Mouse (Mus musculus): Measurements from ENCODE around the gene Washc4. TPM values are rescaled to one million over a fixed set of nuclear protein-coding genes. Genes with fewer than 3 reads are reported as not detected.

The Washc4 gene
- polyA plus RNA-seq, 1 experiment from 2014 or later: 38.3 TPM

- H3K9me3 ChIP-seq: no peaks in the 10 kb centered on the region
- H3K27me3 ChIP-seq: peaks cover 8% of the 10 kb centered on the region; the same call in 1 of the 2 replicates
- no peak overlapping the region for H3K9ac ChIP-seq (replicated peaks)
- WGBS: 76% methylated on average over 6 of the region's 6 CpGs
- H3K4me2 ChIP-seq (replicated peaks): no peak overlapping the region
- no peak overlapping the region for H3K4me3 ChIP-seq
- ATAC-seq (ENCODE audit: low FRiP score, low read depth): no peak
- H3K27ac ChIP-seq (replicated peaks): no peak overlapping the region
- H3K36me3 ChIP-seq: no peaks in the 10 kb centered on the region
- H3K4me1 ChIP-seq: peaks cover 3% of the 10 kb centered on the region
Observed at GRCm38 (mm10) chr10:83539311-83539980, 4.1 kb upstream of the Washc4 start.

GRCm38 (mm10) chr10:83540092-83540491 lies 3.5 kb upstream of the Washc4 start:
- H3K36me3 ChIP-seq: no peaks in the 10 kb centered on the region
- 74% methylated on average over 3 of the region's 3 CpGs for WGBS
- H3K4me3 ChIP-seq: no peak overlapping the region
- ATAC-seq (ENCODE audit: low FRiP score, low read depth): no peak
- H3K4me2 ChIP-seq (replicated peaks): no peak overlapping the region
- no peak overlapping the region for H3K27ac ChIP-seq (replicated peaks)
- H3K27me3 ChIP-seq: peaks cover 3% of the 10 kb centered on the region; the same call in 1 of the 2 replicates
- H3K4me1 ChIP-seq: peaks cover 10% of the 10 kb centered on the region
- H3K9ac ChIP-seq (replicated peaks): no peak overlapping the region
- no peaks in the 10 kb centered on the region for H3K9me3 ChIP-seq

GRCm38 (mm10) chr10:83542241-83542640 lies 1.3 kb upstream of the Washc4 start:
- no peak overlapping the region for H3K27ac ChIP-seq (replicated peaks)
- no peaks in the 10 kb centered on the region for H3K9me3 ChIP-seq
- no peaks in the 10 kb centered on the region for H3K36me3 ChIP-seq
- H3K27me3 ChIP-seq: peaks cover 3% of the 10 kb centered on the region; the same call in 1 of the 2 replicates
- no peak overlapping the region for H3K4me3 ChIP-seq
- H3K4me1 ChIP-seq: peaks cover 19% of the 10 kb centered on the region
- H3K9ac ChIP-seq (replicated peaks): no peak overlapping the region
- no peak overlapping the region for H3K4me2 ChIP-seq (replicated peaks)
- no peak for ATAC-seq (ENCODE audit: low FRiP score, low read depth)
- WGBS: 88% methylated on average over 7 of the region's 7 CpGs

- H3K9ac ChIP-seq (replicated peaks): peak overlapping the region; percentile 88
- under 1% methylated on average over 41 of the region's 41 CpGs for WGBS
- H3K4me3 ChIP-seq: peak overlapping the region; percentile 91
- H3K9me3 ChIP-seq: no peaks in the 10 kb centered on the region
- peak; percentile 93 for ATAC-seq (ENCODE audit: low FRiP score, low read depth)
- peaks cover 10% of the 10 kb centered on the region; the same call in 1 of the 2 replicates for H3K36me3 ChIP-seq
- H3K27me3 ChIP-seq: no peaks in the 10 kb centered on the region
- H3K4me2 ChIP-seq (replicated peaks): peak overlapping the region; percentile 59
- peak overlapping the region; percentile 88 for H3K27ac ChIP-seq (replicated peaks)
- peaks cover 19% of the 10 kb centered on the region for H3K4me1 ChIP-seq
Observed at GRCm38 (mm10) chr10:83544103-83544479, 539 bp downstream of the Washc4 start.

GRCm38 (mm10) chr10:83545341-83545740 lies 1.8 kb downstream of the Washc4 start:
- WGBS: 83% methylated on average over 3 of the region's 3 CpGs
- Histone ChIP-seq H3K4me3 (no peak overlapping the region), H3K27me3 (no peaks in the 10 kb centered on the region), H3K27ac (replicated peaks) (no peak overlapping the region), H3K4me2 (replicated peaks) (peak overlapping the region; percentile 59), H3K36me3 (peaks cover 19% of the 10 kb centered on the region), H3K9ac (replicated peaks) (0 out of 2 replicates have a peak overlapping the region, but pooled peaks have one; percentile 8), H3K4me1 (peaks cover 19% of the 10 kb centered on the region), H3K9me3 (no peaks in the 10 kb centered on the region)
- no peak for ATAC-seq (ENCODE audit: low FRiP score, low read depth)

- H3K9me3 ChIP-seq: no peaks in the 10 kb centered on the region
- no peak for ATAC-seq (ENCODE audit: low FRiP score, low read depth)
- H3K27ac ChIP-seq (replicated peaks): 0 out of 2 replicates have a peak overlapping the region, but pooled peaks have one; percentile 39
Observed at GRCm38 (mm10) chr10:83563005-83563404, 19.5 kb downstream of the Washc4 start.

GRCm38 (mm10) chr10:83565449-83566441 lies 22.2 kb downstream of the Washc4 start:
- Histone ChIP-seq H3K9ac (replicated peaks) (no peak overlapping the region), H3K4me3 (no peak overlapping the region), H3K4me2 (replicated peaks) (no peak overlapping the region), H3K36me3 (peaks cover 86% of the 10 kb centered on the region), H3K4me1 (no peaks in the 10 kb centered on the region), H3K27me3 (no peaks in the 10 kb centered on the region), H3K9me3 (no peaks in the 10 kb centered on the region), H3K27ac (replicated peaks) (no peak overlapping the region)
- ATAC-seq (ENCODE audit: low FRiP score, low read depth): no peak
- WGBS: 95% methylated on average over 7 of the region's 7 CpGs

More at GRCm38 (mm10) chr10:83563005-83563404, 19.5 kb downstream of the Washc4 start:
- Histone ChIP-seq H3K9ac (replicated peaks) (no peak overlapping the region), H3K4me1 (no peaks in the 10 kb centered on the region), H3K27me3 (no peaks in the 10 kb centered on the region), H3K4me3 (no peak overlapping the region), H3K4me2 (replicated peaks) (no peak overlapping the region), H3K36me3 (peaks cover 89% of the 10 kb centered on the region)

GRCm38 (mm10) chr10:83590801-83591200 lies 47.2 kb downstream of the Washc4 start:
- Histone ChIP-seq H3K9me3 (no peaks in the 10 kb centered on the region), H3K27ac (replicated peaks) (no peak overlapping the region), H3K9ac (replicated peaks) (no peak overlapping the region), H3K4me2 (replicated peaks) (no peak overlapping the region), H3K4me3 (no peak overlapping the region), H3K4me1 (no peaks in the 10 kb centered on the region), H3K27me3 (no peaks in the 10 kb centered on the region), H3K36me3 (peaks cover 84% of the 10 kb centered on the region)
- ATAC-seq (ENCODE audit: low FRiP score, low read depth): no peak
- 88% methylated on average over 6 of the region's 6 CpGs for WGBS

GRCm38 (mm10) chr10:83592616-83593015 lies 49.1 kb downstream of the Washc4 start:
- no peak overlapping the region for H3K27ac ChIP-seq (replicated peaks)
- H3K4me1 ChIP-seq: no peaks in the 10 kb centered on the region
- peaks cover 77% of the 10 kb centered on the region for H3K36me3 ChIP-seq
- H3K9ac ChIP-seq (replicated peaks): no peak overlapping the region
- no peaks in the 10 kb centered on the region for H3K27me3 ChIP-seq
- H3K4me2 ChIP-seq (replicated peaks): no peak overlapping the region
- no peak for ATAC-seq (ENCODE audit: low FRiP score, low read depth)
- 92% methylated on average over 7 of the region's 7 CpGs for WGBS
- H3K4me3 ChIP-seq: no peak overlapping the region
- H3K9me3 ChIP-seq: no peaks in the 10 kb centered on the region

- Histone ChIP-seq H3K36me3 (peaks cover 74% of the 10 kb centered on the region), H3K27me3 (no peaks in the 10 kb centered on the region), H3K4me2 (replicated peaks) (no peak overlapping the region), H3K4me3 (no peak overlapping the region), H3K4me1 (no peaks in the 10 kb centered on the region), H3K9ac (replicated peaks) (no peak overlapping the region), H3K9me3 (no peaks in the 10 kb centered on the region), H3K27ac (replicated peaks) (no peak overlapping the region)
- 96% methylated on average over 5 of the region's 5 CpGs for WGBS
- ATAC-seq (ENCODE audit: low FRiP score, low read depth): no peak
Observed at GRCm38 (mm10) chr10:83594526-83594925, 51.0 kb downstream of the Washc4 start.

- Histone ChIP-seq H3K4me3 (no peak overlapping the region), H3K36me3 (peaks cover 71% of the 10 kb centered on the region)
Observed at GRCm38 (mm10) chr10:83600650-83601049, 57.1 kb downstream of the Washc4 start.

More at GRCm38 (mm10) chr10:83600650-83601049, 57.1 kb downstream of the Washc4 start:
- peaks cover 2% of the 10 kb centered on the region; the same call in 1 of the 2 replicates for H3K4me1 ChIP-seq
- H3K9me3 ChIP-seq: no peaks in the 10 kb centered on the region
- no peak overlapping the region for H3K4me2 ChIP-seq (replicated peaks)
- H3K9ac ChIP-seq (replicated peaks): no peak overlapping the region
- H3K27me3 ChIP-seq: no peaks in the 10 kb centered on the region
- ATAC-seq (ENCODE audit: low FRiP score, low read depth): no peak
- 91% methylated on average over 11 of the region's 11 CpGs for WGBS
- no peak overlapping the region for H3K27ac ChIP-seq (replicated peaks)

Data from midbrain, embryonic 12.5 days (tissue).